Mouse (Mus musculus): ENCODE measurements around the gene Hdac7. TPM values are rescaled to one million over a fixed set of nuclear protein-coding genes. Genes with fewer than 3 reads are reported as not detected.

Hdac7 gene
- polyA plus RNA-seq, 1 experiment from 2014 or later: 5.8 TPM

GRCm38 (mm10) chr15:97795559-97796235 lies 48.6 kb downstream of the Hdac7 start:
- H3K36me3 ChIP-seq (ENCODE audit: control insufficient read depth, insufficient read depth): peaks cover 6% of the 10 kb centered on the region; the same call in 1 of the 2 replicates
- no peak overlapping the region for H3K27ac ChIP-seq (ENCODE audit: low read length)
- no peaks in the 10 kb centered on the region for H3K27me3 ChIP-seq (ENCODE audit: control insufficient read depth, insufficient read depth, low read depth, low read length)
- H3K4me2 ChIP-seq (ENCODE audit: low read depth, low read length): no peak overlapping the region
- no peak for ATAC-seq (ENCODE audit: low read depth)
- H3K4me3 ChIP-seq (ENCODE audit: low read depth, low read length): no peak overlapping the region
- H3K9ac ChIP-seq (ENCODE audit: low read depth, low read length): no peak overlapping the region
- 80% methylated on average over 10 of the region's 10 CpGs for WGBS (ENCODE audit: insufficient replicate concordance)
- H3K4me1 ChIP-seq (ENCODE audit: control insufficient read depth, low read depth, low read length): no peaks in the 10 kb centered on the region
- H3K9me3 ChIP-seq (replicated peaks; ENCODE audit: control insufficient read depth, low read length): no peaks in the 10 kb centered on the region

GRCm38 (mm10) chr15:97794268-97794667 lies 50.0 kb downstream of the Hdac7 start:
- Histone ChIP-seq H3K4me2 (ENCODE audit: low read depth, low read length) (no peak overlapping the region), H3K9me3 (replicated peaks; ENCODE audit: control insufficient read depth, low read length) (no peaks in the 10 kb centered on the region), H3K9ac (ENCODE audit: low read depth, low read length) (no peak overlapping the region), H3K27ac (ENCODE audit: low read length) (no peak overlapping the region), H3K36me3 (ENCODE audit: control insufficient read depth, insufficient read depth) (peaks cover 6% of the 10 kb centered on the region; the same call in 1 of the 2 replicates), H3K4me1 (ENCODE audit: control insufficient read depth, low read depth, low read length) (peaks cover 6% of the 10 kb centered on the region), H3K27me3 (ENCODE audit: control insufficient read depth, insufficient read depth, low read depth, low read length) (no peaks in the 10 kb centered on the region), H3K4me3 (ENCODE audit: low read depth, low read length) (no peak overlapping the region)
- ATAC-seq (ENCODE audit: low read depth): no peak
- WGBS (ENCODE audit: insufficient replicate concordance): 65% methylated on average over 5 of the region's 5 CpGs

- Histone ChIP-seq H3K9me3 (replicated peaks; ENCODE audit: control insufficient read depth, low read length) (no peaks in the 10 kb centered on the region), H3K4me3 (ENCODE audit: low read depth, low read length) (no peak overlapping the region), H3K4me2 (ENCODE audit: low read depth, low read length) (no peak overlapping the region), H3K36me3 (ENCODE audit: control insufficient read depth, insufficient read depth) (peaks cover 6% of the 10 kb centered on the region; the same call in 1 of the 2 replicates), H3K27ac (ENCODE audit: low read length) (no peak overlapping the region), H3K27me3 (ENCODE audit: control insufficient read depth, insufficient read depth, low read depth, low read length) (no peaks in the 10 kb centered on the region), H3K9ac (ENCODE audit: low read depth, low read length) (no peak overlapping the region), H3K4me1 (ENCODE audit: control insufficient read depth, low read depth, low read length) (peaks cover 13% of the 10 kb centered on the region)
- ATAC-seq (ENCODE audit: low read depth): no peak
- WGBS (ENCODE audit: insufficient replicate concordance): 82% methylated on average over 18 of the region's 18 CpGs
Measured at GRCm38 (mm10) chr15:97793386-97794153, 50.7 kb downstream of the Hdac7 start.

- Histone ChIP-seq H3K9me3 (replicated peaks; ENCODE audit: control insufficient read depth, low read length) (no peaks in the 10 kb centered on the region), H3K4me3 (ENCODE audit: low read depth, low read length) (no peak overlapping the region), H3K27ac (ENCODE audit: low read length) (no peak overlapping the region), H3K4me1 (ENCODE audit: control insufficient read depth, low read depth, low read length) (peaks cover 33% of the 10 kb centered on the region), H3K27me3 (ENCODE audit: control insufficient read depth, insufficient read depth, low read depth, low read length) (no peaks in the 10 kb centered on the region), H3K36me3 (ENCODE audit: control insufficient read depth, insufficient read depth) (peaks cover 6% of the 10 kb centered on the region; the same call in 1 of the 2 replicates), H3K4me2 (ENCODE audit: low read depth, low read length) (no peak overlapping the region), H3K9ac (ENCODE audit: low read depth, low read length) (no peak overlapping the region)
- no peak for ATAC-seq (ENCODE audit: low read depth)
- 84% methylated on average over 11 of the region's 11 CpGs for WGBS (ENCODE audit: insufficient replicate concordance)
Measured at GRCm38 (mm10) chr15:97791126-97791700, 53.1 kb downstream of the Hdac7 start.

GRCm38 (mm10) chr15:97789761-97790505 lies 54.4 kb downstream of the Hdac7 start:
- no peak overlapping the region for H3K4me2 ChIP-seq (ENCODE audit: low read depth, low read length)
- no peak overlapping the region for H3K4me3 ChIP-seq (ENCODE audit: low read depth, low read length)
- no peak overlapping the region for H3K9ac ChIP-seq (ENCODE audit: low read depth, low read length)
- H3K36me3 ChIP-seq (ENCODE audit: control insufficient read depth, insufficient read depth): peaks cover 6% of the 10 kb centered on the region; the same call in 1 of the 2 replicates
- no peak for ATAC-seq (ENCODE audit: low read depth)
- no peaks in the 10 kb centered on the region for H3K9me3 ChIP-seq (replicated peaks; ENCODE audit: control insufficient read depth, low read length)
- H3K27ac ChIP-seq (ENCODE audit: low read length): no peak overlapping the region
- H3K4me1 ChIP-seq (ENCODE audit: control insufficient read depth, low read depth, low read length): peaks cover 41% of the 10 kb centered on the region
- H3K27me3 ChIP-seq (ENCODE audit: control insufficient read depth, insufficient read depth, low read depth, low read length): no peaks in the 10 kb centered on the region
- 51% methylated on average over 20 of the region's 20 CpGs for WGBS (ENCODE audit: insufficient replicate concordance)

GRCm38 (mm10) chr15:97788821-97789220 lies 55.5 kb downstream of the Hdac7 start:
- peaks cover 6% of the 10 kb centered on the region; the same call in 1 of the 2 replicates for H3K36me3 ChIP-seq (ENCODE audit: control insufficient read depth, insufficient read depth)
- H3K4me1 ChIP-seq (ENCODE audit: control insufficient read depth, low read depth, low read length): peaks cover 41% of the 10 kb centered on the region
- H3K4me3 ChIP-seq (ENCODE audit: low read depth, low read length): no peak overlapping the region
- no peaks in the 10 kb centered on the region for H3K9me3 ChIP-seq (replicated peaks; ENCODE audit: control insufficient read depth, low read length)
- no peak for ATAC-seq (ENCODE audit: low read depth)
- 0 out of 2 replicates have a peak overlapping the region, but pooled peaks have one; percentile 4 for H3K27ac ChIP-seq (ENCODE audit: low read length)
- 54% methylated on average over 6 of the region's 6 CpGs for WGBS (ENCODE audit: insufficient replicate concordance)
- H3K4me2 ChIP-seq (ENCODE audit: low read depth, low read length): no peak overlapping the region
- no peaks in the 10 kb centered on the region for H3K27me3 ChIP-seq (ENCODE audit: control insufficient read depth, insufficient read depth, low read depth, low read length)
- no peak overlapping the region for H3K9ac ChIP-seq (ENCODE audit: low read depth, low read length)

- H3K4me2 ChIP-seq (ENCODE audit: low read depth, low read length): peak overlapping the region; percentile 74
- H3K4me3 ChIP-seq (ENCODE audit: low read depth, low read length): peak overlapping the region; percentile 90
- peak overlapping the region; percentile 72 for H3K9ac ChIP-seq (ENCODE audit: low read depth, low read length)
- H3K4me1 ChIP-seq (ENCODE audit: control insufficient read depth, low read depth, low read length): peaks cover 42% of the 10 kb centered on the region
- peaks cover 6% of the 10 kb centered on the region; the same call in 1 of the 2 replicates for H3K36me3 ChIP-seq (ENCODE audit: control insufficient read depth, insufficient read depth)
- no peaks in the 10 kb centered on the region for H3K27me3 ChIP-seq (ENCODE audit: control insufficient read depth, insufficient read depth, low read depth, low read length)
- ATAC-seq (ENCODE audit: low read depth): no peak
- H3K27ac ChIP-seq (ENCODE audit: low read length): peak overlapping the region; percentile 99
- H3K9me3 ChIP-seq (replicated peaks; ENCODE audit: control insufficient read depth, low read length): no peaks in the 10 kb centered on the region
- WGBS (ENCODE audit: insufficient replicate concordance): 51% methylated on average over 19 of the region's 19 CpGs
Measured at GRCm38 (mm10) chr15:97787799-97788667, 56.3 kb downstream of the Hdac7 start.
